In genomic region chr4:140617391-140618385, GRCm38 (mm10) we compare ENCODE assay signal across 8 mouse cellular contexts. TPM values are rescaled to one million over a fixed set of nuclear protein-coding genes. Genes with fewer than 3 reads are reported as not detected.
DNase-seq lines count a peak whose midpoint lies in the region; ATAC-seq and TF ChIP-seq lines count a peak whose summit lies in the region.

No protein-coding gene starts in this region.

- no peaks in the 10 kb centered on the region for H3K36me3 ChIP-seq in stomach, embryonic 15.5 days

- no peaks in the 10 kb centered on the region for H3K27me3 ChIP-seq in stomach, embryonic 15.5 days (replicated peaks)

- peak overlapping the region; percentile 71 for H3K27ac ChIP-seq in stomach, embryonic 15.5 days

- DNase-seq in adrenal gland, adult 2 months = peak; percentile 57
- DNase-seq in adrenal gland, adult 18-20 months (ENCODE audit: low spot score in 2 of 2) = no peak
- DNase-seq in cerebellum, adult 18-20 months = peak; percentile 70 to 75
- DNase-seq in kidney, adult 18-20 months = peak; percentile 79
- peak; percentile 46 for DNase-seq in lung, adult 2 months
- DNase-seq in T-cell, adult 2 months (ENCODE audit: low spot score) = no peak

- H3K9me3 ChIP-seq in stomach, embryonic 15.5 days = no peaks in the 10 kb centered on the region

- H3K4me2 ChIP-seq in stomach, embryonic 15.5 days = no peak overlapping the region

- peak; percentile 23; the same call in 1 of the 2 replicates for ATAC-seq in granulocyte monocyte progenitor cell, adult 5-6 weeks (replicated peaks; ENCODE audit: poor library complexity, severe bottlenecking)
- ATAC-seq in stomach, embryonic 15.5 days (ENCODE audit: insufficient read depth, low FRiP score, low read depth) = peak; percentile 78

- 41% methylated on average over 16 of the region's 16 CpGs for WGBS in lung, adult 2 months
- WGBS in stomach, embryonic 15.5 days = 57% methylated on average over 16 of the region's 16 CpGs

- no peak overlapping the region for H3K4me3 ChIP-seq in lung, adult 2 months (replicated peaks; ENCODE audit: extremely low read depth, low read depth, low read length)
- no peak overlapping the region for H3K4me3 ChIP-seq in stomach, embryonic 15.5 days (replicated peaks)

- H3K9ac ChIP-seq in stomach, embryonic 15.5 days = no peak overlapping the region

- TF ChIP-seq CTCF in lung, adult 2 months (IDR thresholded peaks at IDR 0.05; ENCODE audit: insufficient read depth, low read length) = peak; percentile 62

- peaks cover 14% of the 10 kb centered on the region for H3K4me1 ChIP-seq in lung, adult 2 months (ENCODE audit: control insufficient read depth, insufficient read depth, low read length)
- peaks cover 27% of the 10 kb centered on the region for H3K4me1 ChIP-seq in stomach, embryonic 15.5 days

- TF ChIP-seq POLR2A in lung, adult 2 months (IDR thresholded peaks at IDR 0.05; ENCODE audit: borderline replicate concordance, extremely low read depth, low read depth, low read length) = no peak

RNA-seq across cellular contexts. Expression of gene Arhgef10l, which starts 48.1 kb away (rescaled TPM):
- 10 to 100 TPM in 1 of 2 experiments, 1 to 10 TPM in 1; 7.5 to 30.8 TPM for total RNA-seq in adrenal gland, adult 2 months (2021)
- 13.3 and 18.8 TPM in 2 replicates for polyA plus RNA-seq in adrenal gland, adult 2 months (2012; rRNA removed)
- 10 to 100 TPM in 1 of 2 experiments, 1 to 10 TPM in 1; 6.7 to 10.7 TPM for total RNA-seq in adrenal gland, adult 18-20 months (2021)
- total RNA-seq in granulocyte monocyte progenitor cell, adult 5-6 weeks (2014; fragmentation: Nextera tagmentation) = 4.2 and 6.0 TPM in 2 replicates
- 6.9 and 7.2 TPM in 2 replicates for total RNA-seq in granulocyte monocyte progenitor cell, adult 5-6 weeks (2017)
- 29.2 and 34.6 TPM in 2 replicates for polyA plus RNA-seq in lung, adult 2 months (2012; rRNA removed)
- 15.2 and 15.9 TPM in 2 replicates for polyA plus RNA-seq in stomach, embryonic 15.5 days (2015; fragmentation: Nextera tagmentation; extraction: Ambion mirVana)

Comparison
In these comparisons a context has a peak if more than half of its experiments do, and no peak if none do; other contexts are left out.
1. DNase-seq: peak in adrenal gland, adult 2 months (single experiment), cerebellum, adult 18-20 months (2 of 2), kidney, adult 18-20 months (single experiment) and lung, adult 2 months (single experiment); none in adrenal gland, adult 18-20 months (0 of 2) and T-cell, adult 2 months (single experiment).